Mouse (Mus musculus): Measurements from ENCODE around the gene Ptprt. TPM values are rescaled to one million over a fixed set of nuclear protein-coding genes. Genes with fewer than 3 reads are reported as not detected.

Gene Ptprt
- total and polyA plus RNA-seq, 3 experiments = not detected

GRCm38 (mm10) chr2:162129896-162130295 lies 531.1 kb downstream of the Ptprt start:
- no peaks in the 10 kb centered on the region for H3K27me3 ChIP-seq (ENCODE audit: control insufficient read depth in 1 of 2, insufficient read depth in 2 of 2, low read length in 2 of 2)
- H3K4me1 ChIP-seq (ENCODE audit: control insufficient read depth in 1 of 2, insufficient read depth in 2 of 2, low read length in 2 of 2) = no peaks in the 10 kb centered on the region
- no peak for TF ChIP-seq POLR2AphosphoS2 (IDR thresholded peaks at IDR 0.05; ENCODE audit: low read length)
- no peak for TF ChIP-seq MXI1 (IDR thresholded peaks at IDR 0.05; ENCODE audit: low read depth, low read length)
- no peak for TF ChIP-seq MAFK (IDR thresholded peaks at IDR 0.05; ENCODE audit: borderline replicate concordance, low read depth, low read length)
- no peak for TF ChIP-seq POLR2A (IDR thresholded peaks at IDR 0.05; ENCODE audit: control insufficient read depth in 1 of 2, insufficient read depth in 1 of 2, low read depth in 1 of 2, low read length in 2 of 2, poor library complexity in 1 of 2)
- TF ChIP-seq MYC (IDR thresholded peaks at IDR 0.05; ENCODE audit: low read depth, low read length) = no peak
- TF ChIP-seq CHD1 (IDR thresholded peaks at IDR 0.05; ENCODE audit: low read depth, low read length) = no peak
- TF ChIP-seq USF2 (IDR thresholded peaks at IDR 0.05; ENCODE audit: borderline replicate concordance in 1 of 2, insufficient read depth in 1 of 2, low read depth in 1 of 2, low read length in 2 of 2) = no peak
- TF ChIP-seq TBP (IDR thresholded peaks at IDR 0.05; ENCODE audit: low read depth, low read length) = no peak
- no peak for TF ChIP-seq KAT2A (conservative IDR thresholded peaks at IDR 0.05; ENCODE audit: low read depth, low read length)
- TF ChIP-seq JUND (IDR thresholded peaks at IDR 0.05; ENCODE audit: low read depth, low read length) = no peak
- TF ChIP-seq BHLHE40 (IDR thresholded peaks at IDR 0.05; ENCODE audit: borderline replicate concordance, low read depth, low read length) = no peak
- TF ChIP-seq ZC3H11A (IDR thresholded peaks at IDR 0.05; ENCODE audit: low read depth, low read length) = no peak
- TF ChIP-seq ZNF384 (IDR thresholded peaks at IDR 0.05; ENCODE audit: low read depth, low read length) = no peak
- no peak for TF ChIP-seq MAX (IDR thresholded peaks at IDR 0.05; ENCODE audit: low read length)
- no peak for TF ChIP-seq SIN3A (IDR thresholded peaks at IDR 0.05; ENCODE audit: low read length)
- no peak for TF ChIP-seq RCOR1 (IDR thresholded peaks at IDR 0.05; ENCODE audit: low read depth, low read length)
- TF ChIP-seq ETS1 (IDR thresholded peaks at IDR 0.05; ENCODE audit: low read depth, low read length) = no peak
- no peak for TF ChIP-seq CTCF (IDR thresholded peaks at IDR 0.05 in 2 of 3, conservative IDR thresholded peaks at IDR 0.05 in 1 of 3; ENCODE audit: control insufficient read depth in 1 of 3, insufficient read depth in 1 of 3, low read depth in 2 of 3, low read length in 3 of 3, poor library complexity in 1 of 3, severe bottlenecking in 1 of 3)
- no peak for TF ChIP-seq UBTF (IDR thresholded peaks at IDR 0.05; ENCODE audit: borderline replicate concordance, insufficient read depth, low read depth, low read length)
- no peaks in the 10 kb centered on the region for H3K36me3 ChIP-seq (ENCODE audit: control insufficient read depth in 1 of 2, insufficient read depth in 2 of 2, low read length in 2 of 2)
- H3K79me2 ChIP-seq (ENCODE audit: control insufficient read depth, insufficient read depth, low read length, poor library complexity) = no peaks in the 10 kb centered on the region
- no peak overlapping the region for H3K9ac ChIP-seq (ENCODE audit: control insufficient read depth, low read depth, low read length, poor library complexity, severe bottlenecking)
- H3K4me3 ChIP-seq (ENCODE audit: control insufficient read depth in 1 of 2, insufficient read depth in 1 of 2, low read depth in 2 of 2, low read length in 2 of 2) = no peak overlapping the region
- no peaks in the 10 kb centered on the region for H3K9me3 ChIP-seq (replicated peaks; ENCODE audit: insufficient read depth, low read length)
- DNase-seq (ENCODE audit: low read depth, low spot score) = no peak
- H3K27ac ChIP-seq (ENCODE audit: control insufficient read depth, low read depth, low read length) = no peak overlapping the region

- no peaks in the 10 kb centered on the region for H3K9me3 ChIP-seq (replicated peaks; ENCODE audit: insufficient read depth, low read length)
- no peaks in the 10 kb centered on the region for H3K27me3 ChIP-seq (ENCODE audit: control insufficient read depth in 1 of 2, insufficient read depth in 2 of 2, low read length in 2 of 2)
- no peaks in the 10 kb centered on the region for H3K4me1 ChIP-seq (ENCODE audit: control insufficient read depth in 1 of 2, insufficient read depth in 2 of 2, low read length in 2 of 2)
- TF ChIP-seq SMC3 (IDR thresholded peaks at IDR 0.05; ENCODE audit: low read depth, low read length) (no peak), RAD21 (IDR thresholded peaks at IDR 0.05; ENCODE audit: low read depth, low read length) (no peak), NRF1 (IDR thresholded peaks at IDR 0.05; ENCODE audit: insufficient read depth, low read depth, low read length, poor library complexity, severe bottlenecking) (no peak), TCF12 (IDR thresholded peaks at IDR 0.05; ENCODE audit: low read depth, low read length) (no peak), HCFC1 (IDR thresholded peaks at IDR 0.05; ENCODE audit: low read depth, low read length) (no peak), NELFE (IDR thresholded peaks at IDR 0.05; ENCODE audit: low read depth, low read length) (no peak), EP300 (IDR thresholded peaks at IDR 0.05; ENCODE audit: low read depth in 1 of 2, low read length in 2 of 2) (no peak), USF2 (IDR thresholded peaks at IDR 0.05; ENCODE audit: borderline replicate concordance in 1 of 2, insufficient read depth in 1 of 2, low read depth in 1 of 2, low read length in 2 of 2) (no peak), MAFK (IDR thresholded peaks at IDR 0.05; ENCODE audit: borderline replicate concordance, low read depth, low read length) (no peak), POLR2A (IDR thresholded peaks at IDR 0.05; ENCODE audit: control insufficient read depth in 1 of 2, insufficient read depth in 1 of 2, low read depth in 1 of 2, low read length in 2 of 2, poor library complexity in 1 of 2) (no peak), ZNF384 (IDR thresholded peaks at IDR 0.05; ENCODE audit: low read depth, low read length) (no peak), TBP (IDR thresholded peaks at IDR 0.05; ENCODE audit: low read depth, low read length) (no peak), MXI1 (IDR thresholded peaks at IDR 0.05; ENCODE audit: low read depth, low read length) (no peak), MYB (IDR thresholded peaks at IDR 0.05; ENCODE audit: low read depth, low read length) (no peak), BHLHE40 (IDR thresholded peaks at IDR 0.05; ENCODE audit: borderline replicate concordance, low read depth, low read length) (no peak)
- H3K79me2 ChIP-seq (ENCODE audit: control insufficient read depth, insufficient read depth, low read length, poor library complexity) = no peaks in the 10 kb centered on the region
- no peak overlapping the region for H3K27ac ChIP-seq (ENCODE audit: control insufficient read depth, low read depth, low read length)
- no peak overlapping the region for H3K4me3 ChIP-seq (ENCODE audit: control insufficient read depth in 1 of 2, insufficient read depth in 1 of 2, low read depth in 2 of 2, low read length in 2 of 2)
- H3K36me3 ChIP-seq (ENCODE audit: control insufficient read depth in 1 of 2, insufficient read depth in 2 of 2, low read length in 2 of 2) = no peaks in the 10 kb centered on the region
- DNase-seq (ENCODE audit: low read depth, low spot score) = no peak
- no peak overlapping the region for H3K9ac ChIP-seq (ENCODE audit: control insufficient read depth, low read depth, low read length, poor library complexity, severe bottlenecking)
Measured at GRCm38 (mm10) chr2:162118041-162118440, 542.9 kb downstream of the Ptprt start.
